Mouse (Mus musculus) ES-E14 (cell line): Measurements from ENCODE around the gene Clcc1.

Experiments used
- CHD2 ChIP-seq: IDR thresholded peaks from 2 replicates; pipeline ENCODE4 v1.6.1; 2014; ENCODE audit warnings: mild to moderate bottlenecking, low read depth, low read length, inconsistent platforms
- HCFC1 ChIP-seq: IDR thresholded peaks from 2 replicates; pipeline ENCODE4 v1.6.1; 2012; ENCODE audit warnings: low read length, inconsistent platforms, borderline replicate concordance; ENCODE audit not compliant: insufficient read depth
- ZC3H11A ChIP-seq: IDR thresholded peaks from 2 replicates; pipeline ENCODE4 v1.6.1; 2012; ENCODE audit warnings: low read depth, mild to moderate bottlenecking, inconsistent platforms, low read length, borderline replicate concordance
- ZNF384 ChIP-seq: IDR thresholded peaks from 2 replicates; pipeline ENCODE4 v1.6.1; 2012; ENCODE audit warnings: low read depth, low read length, inconsistent platforms

DNA sequence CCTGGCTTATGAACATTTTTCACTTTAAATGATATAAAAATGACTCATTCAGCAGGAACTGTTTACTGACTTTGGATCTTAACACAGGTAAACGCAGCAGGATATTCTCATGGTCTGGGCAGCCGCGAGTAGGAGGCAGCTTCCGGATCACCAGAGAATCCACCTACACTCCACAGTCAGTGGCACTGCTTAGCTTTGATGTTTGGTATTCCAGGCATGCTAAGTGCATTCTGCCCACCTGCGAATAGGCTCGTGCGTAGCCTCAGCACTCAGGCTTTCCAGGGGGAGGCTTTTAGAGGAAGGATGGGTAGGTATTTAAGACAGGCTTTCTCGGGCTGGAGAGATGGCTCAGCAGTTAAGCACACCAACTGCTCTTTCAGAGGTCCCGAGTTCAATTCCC, 40.6 kb downstream of the Clcc1 start:
- TF ChIP-seq ZC3H11A (no peak), HCFC1 (no peak), ZNF384 (no peak), CHD2 (no peak)
